Mouse (Mus musculus): ENCODE measurements around the gene Fam19a1.

GRCm38 (mm10) chr6:96631518-96631917 is 518.6 kb downstream of the Fam19a1 start:
- TF ChIP-seq CTCF (IDR thresholded peaks at IDR 0.05; ENCODE audit: low read depth) (no peak), EP300 (IDR thresholded peaks at IDR 0.05; ENCODE audit: low read depth) (no peak)
